Mouse (Mus musculus): Measurements from ENCODE around the gene Ncoa3. TPM values are rescaled to one million over a fixed set of nuclear protein-coding genes. Genes with fewer than 3 reads are reported as not detected.

Ncoa3 gene
- total RNA-seq, 2 experiments from 2014 or later: 27.6 to 28.4 TPM

GRCm38 (mm10) chr2:166091599-166091998 lies 99.2 kb downstream of the Ncoa3 start:
- no peak for DNase-seq
- intact Hi-C loops (cut with DNase I): no loop called here

- intact Hi-C loops (cut with DNase I): no loop called here
These were observed 100.0 kb downstream of the Ncoa3 start for GRCm38 (mm10) chr2:166092412-166092811.

GRCm38 (mm10) chr2:166096300-166096699 lies 103.9 kb downstream of the Ncoa3 start:
- no peak for DNase-seq
- intact Hi-C loops (cut with DNase I): loop anchor here (2.0 kb wide), 1 partner anchor 469 kb away; no protein-coding TSS in a partner anchor

More at GRCm38 (mm10) chr2:166092412-166092811, 100.0 kb downstream of the Ncoa3 start:
- no peak for DNase-seq

- no peak for DNase-seq
- intact Hi-C loops (cut with DNase I): loop anchor here (2.0 kb wide), 1 partner anchor 468 kb away; no protein-coding TSS in a partner anchor
These were observed 104.4 kb downstream of the Ncoa3 start for GRCm38 (mm10) chr2:166096834-166097233.

- peak in 1 of 2 experiments; percentile 61 for DNase-seq
- intact Hi-C loops (cut with DNase I): loop anchor here (2.0 kb wide), 1 partner anchor 467 kb away; no protein-coding TSS in a partner anchor
These were observed 105.2 kb downstream of the Ncoa3 start for GRCm38 (mm10) chr2:166097443-166098291.

- DNase-seq: no peak
- intact Hi-C loops (cut with DNase I): no loop called here
These were observed 106.0 kb downstream of the Ncoa3 start for GRCm38 (mm10) chr2:166098292-166098933.

GRCm38 (mm10) chr2:166100309-166101262 lies 108.2 kb downstream of the Ncoa3 start:
- intact Hi-C loops (cut with DNase I): no loop called here
- no peak for DNase-seq

- intact Hi-C loops (cut with DNase I): no loop called here
- peak; percentile 47 to 56 for DNase-seq
These were observed 110.5 kb downstream of the Ncoa3 start for GRCm38 (mm10) chr2:166102893-166103292.

GRCm38 (mm10) chr2:166105911-166106310 lies 113.5 kb downstream of the Ncoa3 start:
- no peak for DNase-seq

GRCm38 (mm10) chr2:166106631-166107030 lies 114.2 kb downstream of the Ncoa3 start:
- DNase-seq: no peak
- intact Hi-C loops (cut with DNase I): loop anchor here (5.0 kb wide), 2 partner anchors 241 to 336 kb away; no protein-coding TSS in a partner anchor

More at GRCm38 (mm10) chr2:166105911-166106310, 113.5 kb downstream of the Ncoa3 start:
- intact Hi-C loops (cut with DNase I): loop anchor here (5.0 kb wide), 2 partner anchors 241 to 336 kb away; no protein-coding TSS in a partner anchor

- intact Hi-C loops (cut with DNase I): loop anchor here (1.0 to 5.0 kb wide), 4 partner anchors 47 to 456 kb away; partner anchors contain the start of gene Sulf2
- no peak for DNase-seq
These were observed 115.5 kb downstream of the Ncoa3 start for GRCm38 (mm10) chr2:166107911-166108310.

- DNase-seq: peak; percentile 91 to 93
- intact Hi-C loops (cut with DNase I): loop anchor here (1.0 to 5.0 kb wide), 4 partner anchors 47 to 456 kb away; partner anchors contain the start of gene Sulf2
These were observed 115.9 kb downstream of the Ncoa3 start for GRCm38 (mm10) chr2:166108326-166108725.

- intact Hi-C loops (cut with DNase I): no loop called here
- DNase-seq: no peak
These were observed 118.3 kb downstream of the Ncoa3 start for GRCm38 (mm10) chr2:166110764-166111163.

- DNase-seq: no peak
These were observed 118.8 kb downstream of the Ncoa3 start for GRCm38 (mm10) chr2:166111238-166111637.

GRCm38 (mm10) chr2:166111831-166112250 lies 119.4 kb downstream of the Ncoa3 start:
- intact Hi-C loops (cut with DNase I): no loop called here
- no peak for DNase-seq

More at GRCm38 (mm10) chr2:166111238-166111637, 118.8 kb downstream of the Ncoa3 start:
- intact Hi-C loops (cut with DNase I): no loop called here

GRCm38 (mm10) chr2:166112986-166113385 lies 120.5 kb downstream of the Ncoa3 start:
- intact Hi-C loops (cut with DNase I): no loop called here
- DNase-seq: no peak

- intact Hi-C loops (cut with DNase I): no loop called here
- DNase-seq: peak; percentile 84 to 85
These were observed 123.3 kb downstream of the Ncoa3 start for GRCm38 (mm10) chr2:166115571-166116277.

- DNase-seq: no peak
- intact Hi-C loops (cut with DNase I): no loop called here
These were observed 123.8 kb downstream of the Ncoa3 start for GRCm38 (mm10) chr2:166116278-166116608.

- no peak for DNase-seq
- intact Hi-C loops (cut with DNase I): no loop called here
These were observed 124.3 kb downstream of the Ncoa3 start for GRCm38 (mm10) chr2:166116704-166117103.
